Mouse (Mus musculus): ENCODE measurements around the gene Cct3. TPM values are rescaled to one million over a fixed set of nuclear protein-coding genes. Genes with fewer than 3 reads are reported as not detected.
"Not testable (repeated sequence)": the region's sequence is repeated elsewhere in the genome, so short reads cannot be mapped to it uniquely, and the experiment has no call there.

Cct3 gene
- polyA plus RNA-seq, 1 experiment from 2014 or later, result 573 TPM

DNA sequence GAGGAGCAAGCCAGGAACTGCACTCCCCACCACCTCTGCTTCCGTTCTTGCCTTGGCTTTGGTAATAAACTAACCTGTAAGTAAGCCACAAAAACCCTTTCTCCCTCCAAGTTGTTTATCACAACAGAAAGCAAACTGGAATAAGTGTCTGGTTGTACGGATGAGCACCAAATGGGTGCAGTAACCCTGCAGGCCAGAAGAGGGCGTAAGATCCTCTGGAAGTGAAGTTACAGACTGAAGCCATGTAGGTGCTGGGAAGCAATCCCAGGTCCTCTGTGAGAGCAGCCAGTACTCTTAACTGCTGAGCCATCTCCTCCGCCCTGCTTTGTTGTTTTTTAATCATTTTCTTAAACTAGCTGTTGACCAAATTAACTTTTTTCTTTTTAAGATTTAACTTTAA is 22.9 kb upstream of the Cct3 start:
- Histone ChIP-seq H3K4me3 (no peak overlapping the region), H3K27ac (no peak overlapping the region), H3K4me2 (replicated peaks) (no peak overlapping the region), H3K36me3 (no peaks in the 10 kb centered on the region), H3K4me1 (no peaks in the 10 kb centered on the region), H3K27me3 (no peaks in the 10 kb centered on the region), H3K9me3 (no peaks in the 10 kb centered on the region), H3K9ac (no peak overlapping the region)
- 89% methylated on average over 4 of the region's 4 CpGs for WGBS
- ATAC-seq (ENCODE audit: low FRiP score, low read depth), result no peak

DNA sequence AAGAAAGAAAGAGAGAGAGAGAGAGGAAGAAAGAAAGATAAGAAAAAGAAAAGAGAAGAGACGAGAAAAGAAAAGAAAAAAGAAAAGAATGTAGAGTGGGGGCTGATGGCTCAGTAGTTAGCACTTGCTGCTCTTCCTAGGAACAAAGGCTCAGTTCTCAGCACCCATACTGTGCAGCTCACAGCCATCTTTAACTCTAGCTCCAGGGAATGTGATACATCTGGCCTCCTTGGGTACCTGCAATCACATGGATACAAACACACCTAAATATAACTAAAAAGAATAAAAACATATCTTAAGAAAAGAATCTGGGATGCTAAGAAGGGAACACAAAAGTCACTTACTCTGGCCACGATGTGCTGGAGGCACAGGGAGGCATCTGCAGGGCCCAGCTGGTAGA is 20.8 kb upstream of the Cct3 start:
- H3K9ac ChIP-seq, result no peak overlapping the region
- H3K4me3 ChIP-seq, result no peak overlapping the region
- no peaks in the 10 kb centered on the region for H3K36me3 ChIP-seq
- H3K27me3 ChIP-seq, result no peaks in the 10 kb centered on the region
- no peaks in the 10 kb centered on the region for H3K4me1 ChIP-seq
- WGBS, result 90% methylated on average over 2 of the region's 2 CpGs
- H3K9me3 ChIP-seq, result no peaks in the 10 kb centered on the region
- no peak overlapping the region for H3K27ac ChIP-seq
- H3K4me2 ChIP-seq (replicated peaks), result no peak overlapping the region
- ATAC-seq (ENCODE audit: low FRiP score, low read depth), result no peak

GRCm38 (mm10) chr3:88276529-88277143 is 20.3 kb upstream of the Cct3 start:
- Histone ChIP-seq H3K27ac (no peak overlapping the region), H3K9me3 (no peaks in the 10 kb centered on the region), H3K36me3 (no peaks in the 10 kb centered on the region), H3K4me3 (no peak overlapping the region), H3K4me1 (no peaks in the 10 kb centered on the region), H3K9ac (no peak overlapping the region), H3K27me3 (no peaks in the 10 kb centered on the region), H3K4me2 (replicated peaks) (no peak overlapping the region)
- ATAC-seq (ENCODE audit: low FRiP score, low read depth), result no peak
- WGBS, result 44% methylated on average over 7 of the region's 7 CpGs

- Histone ChIP-seq H3K36me3 (no peaks in the 10 kb centered on the region), H3K4me1 (no peaks in the 10 kb centered on the region), H3K4me3 (no peak overlapping the region), H3K4me2 (replicated peaks) (no peak overlapping the region), H3K9me3 (no peaks in the 10 kb centered on the region), H3K9ac (no peak overlapping the region), H3K27me3 (no peaks in the 10 kb centered on the region), H3K27ac (no peak overlapping the region)
- WGBS, result 97% methylated on average over 2 of the region's 2 CpGs
- ATAC-seq (ENCODE audit: low FRiP score, low read depth), result no peak
Observed at GRCm38 (mm10) chr3:88280035-88280434, 16.9 kb upstream of the Cct3 start.

DNA sequence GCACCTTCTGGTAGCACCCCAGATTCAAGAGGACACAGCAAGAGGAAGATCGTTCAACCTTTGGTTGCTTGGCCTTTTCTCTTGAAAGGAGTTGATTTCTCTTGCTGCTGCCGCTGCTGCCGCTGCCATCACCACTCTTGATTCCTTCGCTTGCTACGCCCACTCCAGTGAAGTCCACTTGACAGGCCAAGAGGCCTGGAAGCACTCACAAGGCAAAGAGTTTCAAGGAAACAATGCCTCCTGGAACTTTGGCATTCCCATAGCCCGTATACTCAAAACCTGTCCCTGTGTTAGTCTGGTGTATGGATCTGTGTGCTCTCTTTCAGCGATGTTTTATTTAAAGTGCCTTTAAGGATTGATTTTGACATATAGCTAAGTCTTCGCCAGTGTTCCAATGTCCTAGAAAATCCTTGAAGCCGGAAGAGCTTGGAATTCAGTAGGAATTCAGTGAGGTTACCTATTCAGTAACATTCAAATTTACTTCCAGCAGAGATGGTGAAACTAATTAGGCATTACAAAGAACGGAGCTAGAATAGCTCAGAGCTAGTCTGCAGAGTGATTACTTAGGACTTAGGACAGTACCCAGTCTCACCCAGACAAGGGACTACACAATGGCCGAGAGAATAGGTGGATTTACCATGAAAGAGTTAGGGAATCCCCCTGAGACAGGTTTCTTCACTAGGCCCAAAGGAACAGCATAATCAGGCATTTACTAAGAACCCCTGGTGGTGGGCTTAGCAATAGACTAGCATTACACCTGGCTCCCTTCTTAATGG is 15.6 kb upstream of the Cct3 start:
- not testable (repeated sequence) for H3K27me3 ChIP-seq; H3K9ac ChIP-seq; H3K4me3 ChIP-seq; H3K4me1 ChIP-seq; H3K27ac ChIP-seq; ATAC-seq (ENCODE audit: low FRiP score, low read depth); H3K36me3 ChIP-seq; H3K4me2 ChIP-seq (replicated peaks); H3K9me3 ChIP-seq
- WGBS, result 75% methylated on average over 11 of the region's 11 CpGs

DNA sequence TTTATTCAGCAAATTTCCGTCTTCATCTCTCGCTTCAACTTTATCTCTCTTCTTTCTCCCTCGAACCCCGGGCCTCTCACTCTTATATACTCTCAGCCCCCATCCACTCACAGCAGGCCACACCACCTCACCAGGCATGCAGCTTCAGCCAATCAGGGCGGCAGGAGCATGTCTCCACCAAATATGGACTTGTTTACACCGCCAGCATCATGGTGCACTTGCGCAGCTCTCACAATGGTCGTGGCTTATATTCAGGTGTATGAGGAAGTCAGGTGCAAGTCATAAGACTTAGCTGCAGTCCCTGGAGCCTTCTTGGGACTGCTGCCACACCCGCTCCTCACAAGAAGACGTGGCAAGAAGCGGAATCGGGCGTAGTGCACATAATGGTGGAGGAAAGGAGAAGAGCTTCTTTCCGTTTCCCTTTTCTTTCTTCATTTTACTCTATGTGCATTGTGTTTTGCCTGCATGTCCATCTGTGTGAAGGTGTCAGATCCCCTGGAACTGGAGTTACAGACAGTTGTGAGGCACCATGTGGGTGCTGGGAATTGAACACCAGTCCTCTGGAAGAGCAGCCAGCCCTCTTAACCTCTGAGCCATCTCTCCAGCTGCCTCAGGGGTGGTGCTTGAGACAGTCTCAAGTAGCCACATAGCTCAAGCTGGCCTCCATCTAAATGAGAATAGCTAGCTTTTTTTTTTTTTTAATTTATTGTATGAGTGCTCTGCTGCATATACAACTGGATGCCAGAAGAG is 11.9 kb upstream of the Cct3 start:
- not testable (repeated sequence) for H3K27me3 ChIP-seq; ATAC-seq (ENCODE audit: low FRiP score, low read depth); H3K36me3 ChIP-seq; H3K4me3 ChIP-seq; H3K9me3 ChIP-seq; H3K9ac ChIP-seq; H3K27ac ChIP-seq; H3K4me1 ChIP-seq; H3K4me2 ChIP-seq (replicated peaks)
- WGBS, result 95% methylated on average over 14 of the region's 14 CpGs

- not testable (repeated sequence) for H3K27ac ChIP-seq; H3K9ac ChIP-seq; H3K4me3 ChIP-seq; H3K36me3 ChIP-seq; H3K9me3 ChIP-seq; ATAC-seq (ENCODE audit: low FRiP score, low read depth); H3K27me3 ChIP-seq; H3K4me1 ChIP-seq; H3K4me2 ChIP-seq (replicated peaks)
- 80% methylated on average over 2 of the region's 2 CpGs for WGBS
Observed at GRCm38 (mm10) chr3:88285565-88285895, 11.4 kb upstream of the Cct3 start.

DNA sequence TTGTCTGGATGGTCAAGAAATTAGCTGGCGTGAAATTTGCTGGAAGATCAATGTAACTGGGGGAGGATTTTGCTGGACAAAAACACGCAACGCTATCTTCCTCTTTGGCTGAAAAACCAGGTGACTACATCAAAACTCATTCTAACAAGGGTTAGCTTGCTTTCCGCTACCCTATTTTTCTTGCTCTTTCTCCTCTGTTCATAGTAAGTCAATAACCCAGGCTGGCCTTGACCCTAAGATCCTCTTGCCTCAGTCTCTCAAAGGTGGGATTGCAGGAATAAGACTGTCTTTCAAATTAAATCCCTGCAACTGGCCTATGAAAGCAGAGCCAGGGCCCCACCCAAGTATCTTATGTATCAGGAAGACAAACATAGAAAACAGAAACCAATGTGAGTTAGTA is 9.8 kb upstream of the Cct3 start, which contains the start of gene Gm38392:
TSS of gene Gm38392 (minus strand) at position 101 of the 400 bp plus-strand sequence.
- Histone ChIP-seq H3K27me3 (no peaks in the 10 kb centered on the region), H3K4me3 (no peak within 1 kb of the TSS), H3K9ac (no peak within 1 kb of the TSS), H3K36me3 (no peaks in the 10 kb centered on the region; the same call in 1 of the 2 replicates), H3K4me2 (replicated peaks) (no peak within 1 kb of the TSS), H3K4me1 (no peaks in the 10 kb centered on the region), H3K9me3 (no peaks in the 10 kb centered on the region), H3K27ac (no peak within 1 kb of the TSS)
- WGBS, result 96% methylated on average over 4 of the region's 4 CpGs
- no peak for ATAC-seq (ENCODE audit: low FRiP score, low read depth)

DNA sequence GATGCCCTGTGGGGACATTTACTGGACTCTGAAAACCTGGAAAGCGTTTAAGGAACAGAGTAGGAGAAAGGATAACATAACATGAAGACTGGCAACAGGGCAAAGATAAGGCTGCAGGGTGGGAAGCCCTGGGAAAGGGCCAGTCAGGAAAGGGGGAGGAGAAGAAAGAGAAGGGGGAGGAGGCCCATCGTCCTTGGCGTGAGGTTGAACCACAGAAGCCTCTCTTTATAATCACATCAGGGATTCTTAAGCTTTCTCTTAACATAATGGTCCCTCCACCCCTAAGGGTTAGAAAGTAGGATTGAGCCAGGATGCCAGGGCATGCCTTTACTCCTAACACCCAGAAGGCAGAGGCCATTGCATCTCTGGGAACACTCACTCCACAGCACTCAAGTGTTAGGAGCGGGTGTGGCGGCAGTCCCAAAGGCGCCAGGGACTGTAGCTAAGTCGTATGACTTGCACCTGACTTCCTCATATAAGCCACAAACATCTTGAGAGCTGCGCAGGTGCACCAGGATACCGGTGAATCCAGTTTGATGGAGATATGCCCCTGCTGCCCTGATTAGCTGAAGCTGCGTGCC is 8.7 kb upstream of the Cct3 start:
- not testable (repeated sequence) for H3K9ac ChIP-seq; H3K4me1 ChIP-seq; H3K4me2 ChIP-seq (replicated peaks); H3K27me3 ChIP-seq; H3K4me3 ChIP-seq; ATAC-seq (ENCODE audit: low FRiP score, low read depth); H3K36me3 ChIP-seq; H3K9me3 ChIP-seq; H3K27ac ChIP-seq
- WGBS, result 89% methylated on average over 9 of the region's 10 CpGs

DNA sequence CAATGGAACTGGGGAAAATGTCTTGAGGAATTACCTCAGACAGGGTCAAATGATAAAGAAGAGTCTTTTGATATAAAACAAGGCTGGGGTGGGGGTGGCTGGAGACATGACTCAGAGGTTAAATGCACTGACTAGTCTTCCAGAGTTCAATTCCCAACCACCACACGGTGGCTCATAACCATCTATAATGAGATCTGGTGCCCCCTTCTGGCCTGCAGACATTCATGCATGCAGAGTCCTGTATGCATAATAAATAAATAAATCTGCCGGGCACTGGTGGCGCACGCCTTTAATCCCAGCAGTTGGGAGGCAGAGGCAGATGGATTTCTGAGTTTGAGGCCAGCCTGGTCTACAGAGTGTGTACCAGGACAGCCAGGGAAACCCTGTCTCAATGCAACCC is 4.9 kb upstream of the Cct3 start:
- no peak for ATAC-seq (ENCODE audit: low FRiP score, low read depth)
- WGBS, result 58% methylated on average over 4 of the region's 4 CpGs
- Histone ChIP-seq H3K9ac (no peak overlapping the region), H3K4me2 (replicated peaks) (no peak overlapping the region), H3K27me3 (no peaks in the 10 kb centered on the region), H3K36me3 (no peaks in the 10 kb centered on the region), H3K27ac (no peak overlapping the region), H3K4me1 (peaks cover 4% of the 10 kb centered on the region; the same call in 1 of the 2 replicates), H3K9me3 (no peaks in the 10 kb centered on the region), H3K4me3 (no peak overlapping the region)

DNA sequence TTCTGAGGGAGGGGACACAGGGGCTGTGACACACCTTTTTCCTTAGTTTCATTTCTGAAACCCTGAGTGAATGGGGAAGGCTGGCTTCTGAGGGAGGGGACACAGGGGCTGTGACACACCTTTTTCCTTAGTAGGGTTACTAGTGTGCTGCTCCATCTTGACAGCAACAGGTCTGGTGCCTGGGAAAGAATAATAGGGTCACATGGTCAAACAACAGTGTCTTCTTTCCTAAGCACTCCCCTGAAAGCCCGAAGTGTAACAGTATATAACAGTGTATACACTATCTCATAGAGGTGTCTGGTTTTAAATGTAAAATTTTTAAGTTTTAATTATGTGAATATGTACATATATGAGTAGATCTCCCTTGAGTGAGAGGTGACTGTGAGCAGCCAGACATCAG is 1.6 kb upstream of the Cct3 start:
- not testable (repeated sequence) for H3K9me3 ChIP-seq; ATAC-seq (ENCODE audit: low FRiP score, low read depth); H3K9ac ChIP-seq; H3K27ac ChIP-seq; H3K27me3 ChIP-seq
- peaks cover 12% of the 10 kb centered on the region for H3K36me3 ChIP-seq
- H3K4me1 ChIP-seq, result peaks cover 17% of the 10 kb centered on the region
- peak overlapping the region; percentile 94 for H3K4me2 ChIP-seq (replicated peaks)
- WGBS, result 62% methylated on average over 1 of the region's 1 CpGs
- H3K4me3 ChIP-seq, result peak overlapping the region; percentile 80; the same call in 1 of the 2 replicates

DNA sequence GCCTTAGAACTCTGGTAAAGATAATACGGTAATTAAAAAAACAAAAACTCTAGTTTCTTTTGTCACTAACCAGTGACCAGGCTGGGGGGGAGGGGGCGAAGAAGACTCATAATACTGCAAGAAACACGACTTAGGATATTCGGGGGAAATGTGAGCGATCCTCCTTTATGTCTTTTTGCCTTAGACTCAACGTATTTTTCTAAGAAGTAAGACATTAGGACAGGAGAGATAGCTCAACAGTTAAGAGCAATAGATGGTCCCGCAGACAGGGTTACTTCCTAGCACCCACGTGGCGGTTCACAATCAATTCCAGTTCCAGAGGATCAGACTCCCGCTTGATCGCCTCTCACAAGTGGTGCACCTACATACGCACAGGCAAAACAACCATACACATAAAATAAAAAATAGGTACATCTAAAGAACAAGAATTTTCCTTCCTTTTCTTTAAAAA is 781 bp upstream of the Cct3 start:
- Histone ChIP-seq H3K4me1 (peaks cover 17% of the 10 kb centered on the region), H3K4me2 (replicated peaks) (peak overlapping the region; percentile 94), H3K27ac (peak overlapping the region; percentile 86), H3K9me3 (no peaks in the 10 kb centered on the region), H3K9ac (peak overlapping the region; percentile 67), H3K4me3 (peak overlapping the region; percentile 80), H3K36me3 (peaks cover 20% of the 10 kb centered on the region), H3K27me3 (no peaks in the 10 kb centered on the region)
- under 1% methylated on average over 12 of the region's 12 CpGs for WGBS
- peak; percentile 7; the same call in 1 of the 2 replicates for ATAC-seq (ENCODE audit: low FRiP score, low read depth)
